Mouse (Mus musculus) right cerebral cortex, postnatal 10 days (tissue): ENCODE data around the gene Tubg2.

Experiments
- DNase-seq, 2 experiments: peaks; one replicate each; pipeline ENCODE4 v3.0.0; 2021; ENCODE audit warnings: low spot score in 2 of 2

The Tubg2 gene

DNA sequence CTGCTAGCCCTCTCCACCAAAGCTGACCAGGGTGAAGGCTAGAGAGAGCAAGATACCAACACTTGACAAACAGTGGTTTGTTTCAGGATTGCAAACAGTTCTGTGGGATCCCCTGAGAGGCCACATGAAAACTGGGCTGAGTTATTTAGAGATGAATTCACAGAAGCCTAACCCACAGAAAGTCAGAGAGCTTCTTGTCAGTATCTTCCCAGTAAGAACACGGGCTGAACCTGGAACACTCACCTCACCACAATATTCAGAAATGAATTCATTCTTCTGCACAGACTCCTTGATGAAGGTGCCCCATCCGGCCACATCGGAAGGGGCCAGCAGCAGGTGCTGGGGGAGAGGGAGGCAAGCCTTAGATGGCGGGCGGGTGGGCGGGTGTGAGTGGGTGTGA lies 38.9 kb downstream of the Tubg2 start:
- DNase-seq = no peak

DNA sequence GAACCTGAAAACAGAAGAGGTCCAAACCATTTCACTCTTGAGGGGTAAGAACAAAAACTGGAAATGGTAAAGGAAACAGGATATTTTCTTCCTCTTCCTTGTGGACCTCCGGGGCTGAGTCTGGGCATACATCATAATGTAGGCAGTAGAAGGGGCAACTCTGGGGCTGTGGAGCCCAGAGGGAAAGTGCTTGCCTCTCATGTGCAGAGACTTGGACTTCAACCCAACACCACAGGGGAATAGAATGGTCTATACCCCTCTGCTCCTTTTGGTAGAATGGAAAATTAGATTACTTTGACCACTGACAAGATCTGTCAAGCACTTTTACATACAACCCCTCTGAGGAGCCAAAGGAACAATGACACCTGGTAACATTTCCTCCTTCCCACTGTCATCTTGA lies 39.4 kb downstream of the Tubg2 start:
- no peak for DNase-seq

DNA sequence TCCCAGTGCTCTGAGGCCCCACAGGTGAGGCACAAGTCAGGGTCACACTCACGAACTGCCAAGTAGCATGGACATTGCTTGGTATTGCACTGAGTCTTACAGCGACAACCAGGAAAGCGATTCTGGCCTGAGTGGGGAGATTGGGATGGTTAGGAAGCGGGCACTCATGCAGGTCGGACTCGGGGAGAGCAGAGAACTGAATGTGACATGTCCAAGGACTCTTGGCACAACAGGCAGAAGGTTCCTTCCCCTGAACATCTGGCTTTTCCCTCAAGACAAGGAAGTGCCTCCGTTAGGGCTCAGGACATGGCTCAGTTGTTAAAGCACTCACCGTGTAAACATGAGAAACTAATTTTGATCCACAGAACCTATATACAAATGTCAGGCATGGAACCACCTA lies 39.9 kb downstream of the Tubg2 start:
- DNase-seq = no peak

DNA sequence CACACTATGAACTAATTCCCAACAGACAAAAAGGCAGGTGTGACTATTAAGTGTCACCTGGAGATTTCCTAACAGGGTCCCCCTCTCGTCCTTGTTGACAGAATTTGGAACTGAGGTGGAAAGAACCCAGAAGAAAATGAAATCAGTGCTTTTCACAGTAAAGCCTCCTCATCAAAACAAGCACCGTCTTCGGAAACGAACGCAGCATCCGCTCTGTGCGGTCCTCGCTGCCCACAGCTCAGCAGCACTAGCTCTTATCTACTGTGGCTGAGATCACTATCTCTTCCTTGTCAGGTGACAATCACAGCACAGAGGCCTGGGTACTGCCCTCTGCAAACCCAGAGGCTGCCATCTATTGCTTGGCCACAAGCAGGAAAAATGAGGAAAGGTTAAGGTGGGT lies 40.5 kb downstream of the Tubg2 start:
- no peak for DNase-seq

- DNase-seq = no peak
Observed at GRCm38 (mm10) chr11:101199555-101199954, 43.8 kb downstream of the Tubg2 start.

- peak in 1 of 2 experiments; percentile 72 for DNase-seq
Observed at GRCm38 (mm10) chr11:101200986-101201385, 45.3 kb downstream of the Tubg2 start.
